Mouse (Mus musculus) lung, postnatal 0 days (tissue): Measurements from ENCODE around the gene Aldh3a2. TPM values are rescaled to one million over a fixed set of nuclear protein-coding genes. Genes with fewer than 3 reads are reported as not detected.
A peak's percentile ranks its signal among the peaks of the same experiment; 100 is the strongest.

Experiments used
- ATAC-seq: fragments of 200-750 bp; cut with Nextera tagmentation; 2 replicates; pipeline ENCODE4 v1.8.0; 2017; ENCODE audit warnings: moderate library complexity
- DNase-seq: peaks from one replicate; pipeline ENCODE4 v3.0.0-alpha.2; 2016; ENCODE audit warnings: low spot score
- H3K27ac ChIP-seq: fragments of 300-500 bp; sonication (generic); 2 replicates; pipeline ENCODE4 v1.5.1; 2014; ENCODE audit warnings: antibody characterized with exemption, mild to moderate bottlenecking, low read length, mixed read lengths
- H3K27me3 ChIP-seq: fragments of 300-500 bp; sonication (generic); replicated peaks from 2 replicates; pipeline ENCODE4 v1.6.1; 2014; ENCODE audit warnings: low read length, mixed read lengths; ENCODE audit not compliant: insufficient read depth
- H3K36me3 ChIP-seq: fragments of 300-500 bp; sonication (generic); 2 replicates; pipeline ENCODE4 v1.6.1; 2014; ENCODE audit warnings: low read length, mixed read lengths; ENCODE audit not compliant: insufficient read depth
- H3K4me1 ChIP-seq: fragments of 300-500 bp; sonication (generic); 2 replicates; pipeline ENCODE4 v1.6.1; 2014; ENCODE audit warnings: antibody characterized with exemption, low read depth, low read length, mixed read lengths; ENCODE audit not compliant: insufficient read depth
- H3K4me2 ChIP-seq: fragments of 300-500 bp; sonication (generic); replicated peaks from 2 replicates; pipeline ENCODE4 v1.6.1; 2014; ENCODE audit warnings: low read depth, mild to moderate bottlenecking, low read length, moderate library complexity, mixed read lengths
- H3K4me3 ChIP-seq: fragments of 300-500 bp; sonication (generic); 2 replicates; pipeline ENCODE4 v1.5.1; 2014; ENCODE audit warnings: low read depth, low read length
- H3K9ac ChIP-seq: fragments of 300-500 bp; sonication (generic); replicated peaks from 2 replicates; pipeline ENCODE4 v1.6.1; 2014; ENCODE audit warnings: low read depth, mild to moderate bottlenecking
- H3K9me3 ChIP-seq: fragments of 300-500 bp; sonication (generic); 2 replicates; pipeline ENCODE4 v1.6.1; 2016; ENCODE audit warnings: low read length, mixed read lengths
- CTCF ChIP-seq: IDR thresholded peaks from 2 replicates; pipeline ENCODE4 v1.5.1; 2016; ENCODE audit warnings: antibody characterized with exemption, mild to moderate bottlenecking
- EP300 ChIP-seq: IDR thresholded peaks from 2 replicates; pipeline ENCODE4 v1.6.1; 2016; ENCODE audit warnings: antibody characterized with exemption, mild to moderate bottlenecking, control low read depth
- WGBS: fragments of 180-500 bp; shearing (Covaris S2); extraction: QIAGEN DNeasy Blood & Tissue Kit; methylation state at CpG from one replicate; pipeline ENCODE4 v1.1.7; 2014; 5-methylcytosine and 5-hydroxymethylcytosine counted together
- polyA plus RNA-seq: library from polyadenylated mRNA; unstranded; fragments of >200 nt; fragmentation: Nextera tagmentation; extraction: Ambion mirVana; gene quantifications from 2 replicates; pipeline ENCODE4 v1.2.1, GENCODE M21; 2015

Aldh3a2 gene
- polyA plus RNA-seq, 1 experiment from 2014 or later = 68.4 TPM

- TF ChIP-seq EP300 (no peak), CTCF (no peak)
- Histone ChIP-seq H3K9me3 (no peaks in the 10 kb centered on the region), H3K27me3 (no peaks in the 10 kb centered on the region), H3K9ac (no peak overlapping the region), H3K27ac (no peak overlapping the region), H3K36me3 (no peaks in the 10 kb centered on the region), H3K4me2 (no peak overlapping the region), H3K4me3 (no peak overlapping the region), H3K4me1 (peaks cover 5% of the 10 kb centered on the region; the same call in 1 of the 2 replicates)
- DNase-seq (no peak), ATAC-seq (no peak)
- 60% methylated on average over 3 of the region's 3 CpGs for WGBS
Observed at GRCm38 (mm10) chr11:61276482-61276881, 9.2 kb upstream of the Aldh3a2 start.

GRCm38 (mm10) chr11:61275106-61275505 lies 7.8 kb upstream of the Aldh3a2 start:
- no peak overlapping the region for H3K9ac ChIP-seq
- H3K9me3 ChIP-seq = no peaks in the 10 kb centered on the region
- 45% methylated on average over 8 of the region's 8 CpGs for WGBS
- ATAC-seq (no peak), DNase-seq (no peak)
- H3K4me3 ChIP-seq = no peak overlapping the region
- H3K36me3 ChIP-seq = no peaks in the 10 kb centered on the region
- TF ChIP-seq CTCF (no peak), EP300 (no peak)
- no peaks in the 10 kb centered on the region for H3K27me3 ChIP-seq
- H3K4me2 ChIP-seq = no peak overlapping the region
- peaks cover 5% of the 10 kb centered on the region; the same call in 1 of the 2 replicates for H3K4me1 ChIP-seq
- H3K27ac ChIP-seq = no peak overlapping the region

GRCm38 (mm10) chr11:61274421-61274820 lies 7.2 kb upstream of the Aldh3a2 start:
- no peak overlapping the region for H3K4me3 ChIP-seq
- no peak for TF ChIP-seq EP300
- TF ChIP-seq CTCF = no peak
- no peaks in the 10 kb centered on the region for H3K36me3 ChIP-seq
- DNase-seq (no peak), ATAC-seq (no peak)
- WGBS = 38% methylated on average over 1 of the region's 1 CpGs
- no peak overlapping the region for H3K9ac ChIP-seq
- peaks cover 5% of the 10 kb centered on the region; the same call in 1 of the 2 replicates for H3K4me1 ChIP-seq
- H3K27me3 ChIP-seq = no peaks in the 10 kb centered on the region
- no peak overlapping the region for H3K4me2 ChIP-seq
- no peaks in the 10 kb centered on the region for H3K9me3 ChIP-seq
- H3K27ac ChIP-seq = no peak overlapping the region

GRCm38 (mm10) chr11:61273928-61274327 lies 6.7 kb upstream of the Aldh3a2 start:
- peak; percentile 9 for DNase-seq
- H3K9me3 ChIP-seq = no peaks in the 10 kb centered on the region
- H3K4me3 ChIP-seq = no peak overlapping the region
- 65% methylated on average over 2 of the region's 2 CpGs for WGBS
- no peak; the same call in 1 of the 2 replicates for ATAC-seq
- no peak overlapping the region for H3K9ac ChIP-seq
- TF ChIP-seq CTCF (no peak), EP300 (no peak)
- H3K36me3 ChIP-seq = no peaks in the 10 kb centered on the region
- peaks cover 5% of the 10 kb centered on the region; the same call in 1 of the 2 replicates for H3K4me1 ChIP-seq
- no peaks in the 10 kb centered on the region for H3K27me3 ChIP-seq
- no peak overlapping the region for H3K27ac ChIP-seq
- H3K4me2 ChIP-seq = no peak overlapping the region

GRCm38 (mm10) chr11:61271612-61272011 lies 4.3 kb upstream of the Aldh3a2 start:
- Histone ChIP-seq H3K36me3 (no peaks in the 10 kb centered on the region), H3K9ac (no peak overlapping the region), H3K9me3 (no peaks in the 10 kb centered on the region), H3K4me1 (peaks cover 4% of the 10 kb centered on the region; the same call in 1 of the 2 replicates), H3K4me2 (no peak overlapping the region), H3K27ac (no peak overlapping the region), H3K27me3 (no peaks in the 10 kb centered on the region), H3K4me3 (no peak overlapping the region)
- ATAC-seq (no peak), DNase-seq (no peak)
- TF ChIP-seq EP300 (no peak), CTCF (no peak)

- ATAC-seq (no peak), DNase-seq (no peak)
- Histone ChIP-seq H3K9ac (no peak overlapping the region), H3K36me3 (no peaks in the 10 kb centered on the region), H3K4me2 (no peak overlapping the region), H3K9me3 (no peaks in the 10 kb centered on the region), H3K27ac (no peak overlapping the region), H3K4me1 (peaks cover 4% of the 10 kb centered on the region; the same call in 1 of the 2 replicates), H3K4me3 (no peak overlapping the region), H3K27me3 (no peaks in the 10 kb centered on the region)
- TF ChIP-seq EP300 (no peak), CTCF (no peak)
- 80% methylated on average over 5 of the region's 5 CpGs for WGBS
Observed at GRCm38 (mm10) chr11:61270406-61270805, 3.1 kb upstream of the Aldh3a2 start.
